Mouse (Mus musculus): ENCODE data around the gene Gm6169. TPM values are rescaled to one million over a fixed set of nuclear protein-coding genes. Genes with fewer than 3 reads are reported as not detected.
"Not testable (repeated sequence)": the region's sequence is repeated elsewhere in the genome, so short reads cannot be mapped to it uniquely, and the experiment has no call there.

Gene Gm6169
- total RNA-seq, 4 experiments from 2014 or later, result 1.2 to 3.0 TPM; not detected in 2

GRCm38 (mm10) chr13:97070931-97071625 is 28.0 kb downstream of the Gm6169 start:
- peak in 1 of 2 experiments; percentile 25 for DNase-seq (ENCODE audit: low spot score in 2 of 2)

GRCm38 (mm10) chr13:97068151-97068550 is 30.9 kb downstream of the Gm6169 start:
- no peak for DNase-seq (ENCODE audit: low spot score in 2 of 2)

GRCm38 (mm10) chr13:97067691-97068090 is 31.3 kb downstream of the Gm6169 start:
- DNase-seq (ENCODE audit: low spot score in 2 of 2), result no peak

DNA sequence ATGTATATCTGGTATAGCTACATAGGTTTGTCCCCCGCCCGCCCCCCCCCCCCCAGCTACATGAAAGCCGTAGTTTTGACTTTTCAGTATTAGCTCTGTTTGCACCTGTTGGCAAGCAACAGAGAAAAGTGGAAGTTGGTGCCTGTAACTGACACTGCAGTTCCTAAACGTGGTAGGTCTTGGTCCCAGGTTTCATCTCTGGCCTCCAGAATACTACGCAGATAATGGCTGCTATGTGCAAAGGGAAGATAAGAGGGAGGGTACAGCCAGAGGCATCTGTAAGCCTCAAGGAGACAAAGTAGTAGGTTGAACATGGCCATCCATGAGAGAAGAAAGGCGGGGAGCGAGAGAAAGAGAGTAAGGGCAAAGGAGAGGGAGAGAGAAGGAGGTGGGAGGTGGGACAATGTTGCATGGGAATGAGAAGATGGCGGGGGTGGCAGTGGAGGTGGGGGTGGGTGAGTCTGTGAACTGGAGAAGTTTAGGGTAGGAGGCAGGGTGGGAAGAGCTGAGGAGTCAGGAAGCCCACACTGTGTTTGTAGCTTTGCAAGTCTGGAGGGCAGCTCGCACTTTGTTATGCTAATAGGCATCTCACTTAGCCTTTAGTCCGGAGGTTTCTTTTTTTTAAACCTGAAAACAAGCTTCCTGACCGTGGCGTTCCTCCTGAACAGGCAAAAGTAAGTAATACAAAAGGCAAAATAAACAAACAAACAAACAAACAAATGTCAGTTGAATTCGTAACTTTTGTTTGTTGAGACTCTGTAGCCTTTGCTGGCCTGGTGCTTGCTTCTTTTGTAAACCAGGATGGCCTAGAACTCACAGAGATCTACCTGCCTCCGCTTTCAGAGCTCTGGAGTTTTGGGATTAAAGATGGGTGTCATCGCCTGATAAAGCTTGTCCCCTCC is 32.1 kb downstream of the Gm6169 start, which contains the start of gene Fam169a:
TSS of gene Fam169a (plus strand) at position 638 of the 902 bp plus-strand sequence.
- DNase-seq (ENCODE audit: low spot score in 2 of 2), result no peak

- DNase-seq (ENCODE audit: low spot score in 2 of 2), result not testable (repeated sequence)
Observed at GRCm38 (mm10) chr13:97064844-97065621, 34.0 kb downstream of the Gm6169 start.

DNA sequence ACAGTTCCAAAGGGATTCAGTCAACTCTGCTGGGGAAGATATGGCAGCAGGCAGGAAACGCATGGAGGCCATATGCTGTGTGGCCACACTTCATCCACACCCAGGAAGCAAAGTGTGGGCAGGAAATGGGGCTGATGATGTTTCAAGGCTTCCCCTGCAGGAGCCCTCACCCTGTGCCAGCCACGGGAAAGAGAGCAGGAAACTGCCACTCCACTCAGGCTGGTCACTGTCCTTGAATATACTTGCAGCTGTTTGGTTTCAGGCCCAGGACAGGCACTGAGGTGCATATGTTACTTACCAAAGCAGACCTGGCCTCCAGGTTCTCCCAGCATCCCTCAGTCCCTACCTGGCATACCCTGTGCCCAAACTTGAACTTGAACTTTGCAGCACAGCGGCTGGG is 34.6 kb downstream of the Gm6169 start:
- DNase-seq (ENCODE audit: low spot score in 2 of 2), result no peak

DNA sequence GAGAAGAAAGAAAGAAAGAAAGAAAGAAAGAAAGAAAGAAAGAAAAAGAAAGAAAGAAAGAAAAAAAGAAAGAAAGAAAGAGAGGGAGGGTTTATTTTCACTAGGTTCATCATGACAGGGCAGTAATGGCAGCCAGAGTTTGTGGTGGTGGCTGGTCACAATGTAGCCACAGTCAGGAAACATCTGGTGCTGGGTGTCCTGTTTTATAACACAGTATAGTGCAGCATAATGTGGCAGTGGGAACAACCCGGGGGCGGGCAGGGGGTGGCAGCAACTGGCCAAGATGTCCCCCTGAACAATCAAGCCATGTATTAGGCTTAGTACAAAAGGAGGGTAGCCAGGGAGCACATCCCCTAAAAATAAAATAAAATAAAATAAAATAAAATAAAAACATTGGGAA is 35.6 kb downstream of the Gm6169 start:
- DNase-seq (ENCODE audit: low spot score in 2 of 2), result no peak

DNA sequence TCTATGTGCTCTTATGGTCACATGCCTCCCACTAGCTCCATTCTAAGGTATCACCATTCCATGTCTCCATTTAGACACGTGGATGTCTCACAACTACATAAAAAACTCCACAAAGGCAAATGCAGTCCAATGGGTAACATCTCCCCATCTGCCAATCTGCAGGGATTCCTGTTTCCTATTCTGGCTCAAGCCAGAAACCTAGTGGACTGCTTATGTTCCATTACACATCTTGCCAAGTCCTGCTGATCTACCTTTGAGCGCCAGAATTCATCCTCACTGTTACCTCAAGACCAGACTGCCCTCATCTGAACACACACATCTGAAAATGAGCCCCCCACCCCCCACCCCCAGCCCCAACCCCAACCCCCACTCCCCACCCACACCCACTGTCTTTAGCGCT is 36.9 kb downstream of the Gm6169 start:
- no peak for DNase-seq (ENCODE audit: low spot score in 2 of 2)

GRCm38 (mm10) chr13:97060331-97060730 is 38.7 kb downstream of the Gm6169 start:
- no peak for DNase-seq (ENCODE audit: low spot score in 2 of 2)

DNA sequence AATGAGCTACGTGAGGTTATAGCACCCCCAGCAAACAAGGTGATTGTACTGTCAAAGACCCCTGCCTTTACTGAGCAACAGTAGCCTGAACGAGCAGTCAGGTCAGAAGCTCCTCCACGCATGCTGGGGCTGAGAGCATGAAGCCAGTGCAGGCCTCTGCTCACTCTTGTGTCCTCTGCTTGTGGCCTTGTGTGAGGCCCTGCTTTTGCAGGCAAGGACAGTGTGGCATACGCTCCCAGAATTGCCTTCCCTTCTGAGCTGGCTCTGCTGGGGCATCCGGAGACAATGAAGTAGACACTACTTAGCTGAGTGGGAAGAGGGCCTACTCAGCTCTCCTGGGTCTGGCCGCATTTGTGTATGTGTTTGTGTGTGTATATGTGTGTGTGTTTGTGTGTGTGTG is 39.3 kb downstream of the Gm6169 start:
- DNase-seq (ENCODE audit: low spot score in 2 of 2), result no peak

DNA sequence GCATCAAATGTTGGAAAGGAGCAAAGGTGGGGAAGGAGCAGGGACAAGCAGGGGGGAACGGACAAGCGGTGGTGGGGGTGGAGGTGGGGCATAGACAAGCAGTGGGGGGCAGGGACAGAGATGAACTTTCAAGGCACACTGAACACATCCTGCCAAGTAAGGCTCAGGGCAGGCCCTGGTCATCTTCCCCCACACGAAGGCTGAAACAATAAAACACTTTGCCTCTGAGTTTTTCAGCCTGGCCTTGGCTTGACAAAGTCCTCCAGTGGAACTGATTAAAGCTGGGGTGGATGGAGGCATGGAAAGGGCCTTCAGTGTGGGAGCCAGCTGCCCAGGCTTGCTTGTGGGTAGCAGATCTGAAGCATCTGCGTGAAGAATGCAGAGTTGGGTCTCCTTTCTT is 41.2 kb downstream of the Gm6169 start:
- no peak for DNase-seq (ENCODE audit: low spot score in 2 of 2)

DNA sequence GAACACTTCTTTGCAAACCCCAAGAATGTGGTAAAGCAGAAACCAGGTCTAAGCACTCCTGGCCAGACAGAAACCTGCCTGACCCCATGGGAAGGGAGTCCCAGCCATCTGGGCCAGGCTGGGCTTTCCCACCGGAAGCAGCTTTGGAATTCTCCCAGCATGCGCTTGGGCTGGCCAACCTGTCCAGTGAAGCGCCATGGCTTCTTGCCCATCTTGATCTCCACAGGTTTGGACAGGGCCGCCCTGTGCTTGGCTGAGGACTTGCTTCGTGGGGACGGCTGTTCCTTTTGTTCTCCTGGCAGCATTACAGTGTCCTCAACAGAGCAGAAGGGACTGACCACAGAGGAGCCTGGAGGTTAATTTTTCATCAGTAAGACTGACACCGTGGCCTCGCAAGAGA is 45.2 kb downstream of the Gm6169 start:
- no peak for DNase-seq (ENCODE audit: low spot score in 2 of 2)

DNA sequence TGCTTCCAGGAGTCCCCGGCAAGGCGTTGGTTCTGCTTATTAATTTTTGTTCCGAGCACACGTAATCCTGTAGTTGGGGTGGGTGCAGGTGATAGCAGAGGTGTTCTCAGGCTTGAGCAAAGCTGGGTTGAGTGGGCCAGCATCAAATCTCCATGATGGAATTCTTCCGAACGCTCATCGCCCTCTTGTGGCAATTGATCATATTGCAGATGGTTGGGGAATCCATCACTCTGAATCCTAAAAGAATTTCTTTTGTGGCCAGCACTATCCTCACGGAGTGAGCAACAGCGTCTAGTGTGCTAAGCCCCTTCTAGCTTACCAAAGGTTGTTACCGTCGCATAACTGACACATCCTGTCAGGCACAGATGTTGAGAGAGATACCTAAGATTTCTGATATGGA is 46.4 kb downstream of the Gm6169 start:
- DNase-seq (ENCODE audit: low spot score in 2 of 2), result peak in 1 of 2 experiments; percentile 71

GRCm38 (mm10) chr13:97051158-97051557 is 47.9 kb downstream of the Gm6169 start:
- no peak for DNase-seq (ENCODE audit: low spot score in 2 of 2)

Other genes with a start within 250 kb of the Gm6169 start
- gene Gcnt4, start 174.5 kb downstream of the Gm6169 start, total RNA-seq (2022), result 10 to 100 TPM; 10.6 to 16.4 (median 11.2) TPM
- gene 1700029F12Rik, start 64.9 kb downstream of the Gm6169 start, total RNA-seq (2022), result not detected
- gene Fam169a, start 32.0 kb downstream of the Gm6169 start, total RNA-seq (2022), result 10 to 100 TPM; 44.6 to 52.0 (median 50.7) TPM
- gene Gfm2, start 38.7 kb upstream of the Gm6169 start, total RNA-seq (2022), result 10 to 100 TPM; 21.3 to 28.4 (median 25.4) TPM
- 10 to 100 TPM; 29.4 to 43.6 (median 33.9) TPM for gene Nsa2, start 38.7 kb upstream of the Gm6169 start, total RNA-seq (2022)
- 100 to 1,000 TPM; 108 to 345 (median 194) TPM for gene Hexb, start 99.1 kb upstream of the Gm6169 start, total RNA-seq (2022)
- 100 to 1,000 TPM; 425 to 545 (median 450) TPM for gene Enc1, start 141.9 kb upstream of the Gm6169 start, total RNA-seq (2022)

Measured in left cerebral cortex, adult 8-10 months (tissue).